Mouse (Mus musculus): ENCODE measurements around the gene Erbb4.
A peak's percentile ranks its signal among the peaks of the same experiment; 100 is the strongest.

Gene Erbb4

GRCm38 (mm10) chr1:68089623-68090022 lies 1018.2 kb downstream of the Erbb4 start:
- DNase-seq (ENCODE audit: low read depth) = no peak

- DNase-seq (ENCODE audit: low read depth) = no peak
Observed at GRCm38 (mm10) chr1:68056494-68056893, 1051.4 kb downstream of the Erbb4 start.

GRCm38 (mm10) chr1:68054715-68055114 lies 1053.1 kb downstream of the Erbb4 start:
- DNase-seq (ENCODE audit: low read depth) = no peak

- DNase-seq (ENCODE audit: low read depth) = no peak
Observed at GRCm38 (mm10) chr1:68049856-68050255, 1058.0 kb downstream of the Erbb4 start.

- DNase-seq (ENCODE audit: low read depth) = no peak
Observed at GRCm38 (mm10) chr1:68047139-68047538, 1060.7 kb downstream of the Erbb4 start.

GRCm38 (mm10) chr1:68046551-68046970 lies 1061.3 kb downstream of the Erbb4 start:
- DNase-seq (ENCODE audit: low read depth) = peak; percentile 2

GRCm38 (mm10) chr1:68024086-68024940 lies 1083.5 kb downstream of the Erbb4 start:
- no peak for DNase-seq (ENCODE audit: low read depth)

GRCm38 (mm10) chr1:68020020-68020419 lies 1087.8 kb downstream of the Erbb4 start:
- no peak for DNase-seq (ENCODE audit: low read depth)

GRCm38 (mm10) chr1:68019618-68020017 lies 1088.2 kb downstream of the Erbb4 start:
- DNase-seq (ENCODE audit: low read depth) = no peak

Measured in NIH3T3 (cell line).